Mouse (Mus musculus): ENCODE results near the gene Vmn2r118. TPM values are rescaled to one million over a fixed set of nuclear protein-coding genes. Genes with fewer than 3 reads are reported as not detected.

The Vmn2r118 gene
- polyA plus RNA-seq (2016; fragmentation: Nextera tagmentation; extraction: Ambion mirVana), result not detected in 2 replicates

DNA sequence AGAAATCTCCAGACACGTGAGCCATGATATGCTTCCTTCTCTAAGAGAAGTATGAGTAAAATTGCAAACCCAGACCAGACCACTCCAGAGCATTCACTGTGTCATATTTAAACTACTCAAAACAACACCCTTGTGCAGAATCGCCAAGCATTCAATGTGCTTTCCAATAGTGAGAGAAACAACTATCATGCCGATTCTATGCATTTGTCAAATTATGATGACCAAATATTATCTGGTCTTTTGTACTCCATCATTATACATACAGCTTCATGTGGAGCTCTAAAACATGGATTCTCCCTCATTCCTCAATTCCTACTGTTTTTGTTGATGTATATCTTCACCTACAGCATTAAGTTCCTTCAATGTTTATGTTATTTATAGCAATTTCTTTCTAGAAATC lies at the start of gene Vmn2r118:
TSS of gene Vmn2r118 (minus strand) at position 101 of the 400 bp plus-strand sequence.
- Histone ChIP-seq H3K27ac (no peak within 1 kb of the TSS), H3K4me2 (no peak within 1 kb of the TSS), H3K4me1 (no peaks in the 10 kb centered on the region), H3K4me3 (replicated peaks) (no peak within 1 kb of the TSS), H3K27me3 (no peaks in the 10 kb centered on the region), H3K9ac (no peak within 1 kb of the TSS), H3K36me3 (replicated peaks) (no peaks in the 10 kb centered on the region), H3K9me3 (no peaks in the 10 kb centered on the region)
- WGBS, result 89% methylated on average over 3 of the region's 3 CpGs
- ATAC-seq (ENCODE audit: low FRiP score), result no peak

DNA sequence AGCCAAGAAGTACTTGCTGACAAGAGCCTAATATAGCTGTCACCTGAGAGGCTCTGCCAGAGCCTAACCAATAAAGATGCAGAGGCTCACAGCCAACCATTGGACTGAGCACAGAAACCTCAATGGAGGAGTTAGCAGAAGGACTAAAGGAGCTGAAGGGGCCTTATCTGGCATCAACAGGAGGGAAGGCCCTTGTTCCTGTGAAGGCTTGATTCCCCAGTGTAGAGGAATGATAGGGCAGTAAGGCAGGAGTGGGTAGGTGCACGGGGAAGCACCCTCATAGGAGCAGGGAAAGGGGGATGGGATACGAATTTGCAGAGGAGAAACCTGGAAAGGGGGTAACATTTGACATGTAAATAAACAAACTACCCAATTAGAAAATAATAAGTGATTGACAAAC lies 36.1 kb upstream of the Vmn2r118 start:
- no peaks in the 10 kb centered on the region for H3K27me3 ChIP-seq
- no peak overlapping the region for H3K27ac ChIP-seq
- no peaks in the 10 kb centered on the region for H3K4me1 ChIP-seq
- peaks cover 32% of the 10 kb centered on the region for H3K36me3 ChIP-seq (replicated peaks)
- no peak overlapping the region for H3K4me3 ChIP-seq (replicated peaks)
- no peak overlapping the region for H3K4me2 ChIP-seq
- H3K9me3 ChIP-seq, result no peaks in the 10 kb centered on the region
- ATAC-seq (ENCODE audit: low FRiP score), result no peak
- WGBS, result 84% methylated on average over 2 of the region's 2 CpGs
- no peak overlapping the region for H3K9ac ChIP-seq

DNA sequence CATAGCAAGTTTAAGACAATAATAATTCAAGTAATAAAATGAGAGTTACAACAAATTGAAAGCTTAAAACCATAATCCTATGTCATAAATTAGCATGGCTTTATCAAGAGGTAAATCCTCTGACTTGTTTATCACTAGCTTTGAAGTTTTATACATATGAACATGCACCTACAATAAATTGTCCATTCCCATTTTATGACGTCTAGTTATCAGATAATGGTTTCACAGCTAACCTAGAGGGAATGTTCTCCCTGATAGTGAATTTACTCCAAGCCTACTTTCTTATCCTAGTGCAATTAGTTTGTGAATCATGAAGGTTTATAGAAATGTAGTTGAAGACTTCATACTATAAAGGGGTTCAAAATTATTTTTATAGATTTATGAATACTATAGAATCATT lies 34.2 kb downstream of the Vmn2r118 start:
- Histone ChIP-seq H3K4me1 (no peaks in the 10 kb centered on the region), H3K4me2 (no peak overlapping the region), H3K9ac (no peak overlapping the region), H3K27me3 (no peaks in the 10 kb centered on the region), H3K36me3 (replicated peaks) (no peaks in the 10 kb centered on the region), H3K4me3 (replicated peaks) (no peak overlapping the region), H3K27ac (no peak overlapping the region), H3K9me3 (no peaks in the 10 kb centered on the region)
- 89% methylated on average over 1 of the region's 1 CpGs for WGBS
- no peak for ATAC-seq (ENCODE audit: low FRiP score)

DNA sequence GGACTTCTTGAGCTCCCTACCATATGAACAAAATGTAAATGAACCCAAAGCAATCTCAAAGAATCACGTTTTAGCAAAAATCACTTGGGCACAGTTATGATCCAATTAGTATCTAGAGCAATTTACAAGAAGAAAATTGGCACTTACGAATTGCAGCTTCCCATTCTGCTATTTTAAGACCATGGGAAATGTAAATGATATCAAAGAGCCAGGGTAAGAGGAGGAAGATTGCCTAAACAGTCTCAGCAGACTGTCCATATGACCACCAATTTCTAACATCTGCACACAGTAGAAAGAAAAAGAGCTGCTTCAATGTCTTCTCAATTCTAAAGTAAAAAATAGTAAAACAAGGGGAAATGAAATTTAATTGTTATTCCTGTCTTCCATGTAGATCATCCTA lies 63.2 kb downstream of the Vmn2r118 start:
- H3K9ac ChIP-seq, result no peak overlapping the region
- no peak for ATAC-seq (ENCODE audit: low FRiP score)
- no peaks in the 10 kb centered on the region for H3K9me3 ChIP-seq
- no peak overlapping the region for H3K27ac ChIP-seq
- H3K4me3 ChIP-seq (replicated peaks), result no peak overlapping the region
- no peaks in the 10 kb centered on the region for H3K27me3 ChIP-seq
- H3K4me2 ChIP-seq, result no peak overlapping the region
- no peaks in the 10 kb centered on the region for H3K36me3 ChIP-seq (replicated peaks)
- 71% methylated on average over 2 of the region's 2 CpGs for WGBS
- no peaks in the 10 kb centered on the region for H3K4me1 ChIP-seq

DNA sequence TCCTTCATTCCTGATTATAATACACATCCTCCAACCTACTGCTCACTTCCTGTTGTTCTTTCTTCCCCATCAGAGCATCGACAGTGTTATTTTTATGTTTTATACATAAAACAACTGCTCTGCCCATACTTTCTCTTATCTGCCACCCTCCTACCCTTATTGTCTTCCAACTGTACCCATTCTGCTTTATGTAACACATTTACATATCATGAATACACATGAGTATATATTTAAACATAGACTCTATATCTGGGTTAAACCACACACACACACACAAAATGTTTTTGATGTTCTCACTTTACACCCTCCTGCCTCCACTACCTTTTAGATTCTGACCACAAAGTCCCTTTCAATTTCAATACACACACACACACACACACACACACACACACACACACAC lies 76.5 kb downstream of the Vmn2r118 start:
- 84% methylated on average over 1 of the region's 1 CpGs for WGBS
- Histone ChIP-seq H3K9me3 (no peaks in the 10 kb centered on the region), H3K4me1 (no peaks in the 10 kb centered on the region), H3K27me3 (no peaks in the 10 kb centered on the region), H3K9ac (no peak overlapping the region), H3K27ac (no peak overlapping the region), H3K36me3 (replicated peaks) (no peaks in the 10 kb centered on the region), H3K4me3 (replicated peaks) (no peak overlapping the region), H3K4me2 (no peak overlapping the region)
- no peak for ATAC-seq (ENCODE audit: low FRiP score)

Other genes starting within 250 kb of the Vmn2r118 start
- 12.0 and 13.3 TPM in 2 replicates for gene St6gal2, start 179.8 kb downstream of the Vmn2r118 start, polyA plus RNA-seq (2016; fragmentation: Nextera tagmentation; extraction: Ambion mirVana)
- 9.8 and 13.9 TPM in 2 replicates for gene Pot1b, start 87.4 kb upstream of the Vmn2r118 start, polyA plus RNA-seq (2016; fragmentation: Nextera tagmentation; extraction: Ambion mirVana)
- not detected in 2 replicates for gene Adgre4, start 124.8 kb upstream of the Vmn2r118 start, polyA plus RNA-seq (2016; fragmentation: Nextera tagmentation; extraction: Ambion mirVana)